Mouse (Mus musculus) heart, adult 2 months (tissue): Measurements from ENCODE around the gene Map1lc3b. TPM values are rescaled to one million over a fixed set of nuclear protein-coding genes. Genes with fewer than 3 reads are reported as not detected.
A peak's percentile ranks its signal among the peaks of the same experiment; 100 is the strongest.

ENCODE experiments used
- DNase-seq, 2 experiments: peaks; one replicate each; pipeline ENCODE4 v3.0.0; 2021
- H3K27ac ChIP-seq: fragments of 200-600 bp; 2 replicates; pipeline ENCODE4 v1.8.1; 2022
- H3K27me3 ChIP-seq: fragments of 200-500 bp; 2 replicates; pipeline ENCODE4 v1.6.1; 2012; ENCODE audit warnings: mild to moderate bottlenecking, low read length, inconsistent platforms, mixed read lengths; ENCODE audit not compliant: control insufficient read depth, insufficient read depth
- H3K36me3 ChIP-seq: fragments of 200-500 bp; 2 replicates; pipeline ENCODE4 v1.6.1; 2012; ENCODE audit warnings: low read length, inconsistent platforms; ENCODE audit not compliant: control insufficient read depth, insufficient read depth
- H3K4me1 ChIP-seq: fragments of 200-500 bp; 2 replicates; pipeline ENCODE4 v1.6.1; 2011; ENCODE audit warnings: low read length; ENCODE audit not compliant: control insufficient read depth, insufficient read depth
- H3K4me3 ChIP-seq: fragments of 200-600 bp; 2 replicates; pipeline ENCODE4 v1.8.1; 2022
- H3K79me2 ChIP-seq: fragments of 200-500 bp; replicated peaks from 2 replicates; pipeline ENCODE4 v1.6.1; 2012; ENCODE audit warnings: mild to moderate bottlenecking, inconsistent platforms, low read length, moderate library complexity, mixed read lengths; ENCODE audit not compliant: control insufficient read depth, insufficient read depth
- H3K9ac ChIP-seq: fragments of 200-500 bp; 2 replicates; pipeline ENCODE4 v1.6.1; 2012; ENCODE audit warnings: low read depth, mild to moderate bottlenecking, control low read depth, inconsistent platforms, low read length, mixed read lengths
- CTCF ChIP-seq: fragments of 200-600 bp; IDR thresholded peaks from 2 replicates; pipeline ENCODE4 v1.8.1; 2022; ENCODE audit warnings: antibody characterized with exemption, mild to moderate bottlenecking, moderate library complexity
- EP300 ChIP-seq: fragments of 200-500 bp; IDR thresholded peaks from 2 replicates; pipeline ENCODE4 v1.6.1; 2011; ENCODE audit warnings: low read depth, low read length, control low read depth; ENCODE audit not compliant: insufficient read depth
- POLR2A ChIP-seq: fragments of 200-500 bp; IDR thresholded peaks from 2 replicates; pipeline ENCODE4 v1.6.1; 2011; ENCODE audit warnings: mild to moderate bottlenecking, low read depth, low read length, control low read depth; ENCODE audit not compliant: insufficient read depth
- WGBS: fragments of 180-500 bp; shearing (Covaris S2); methylation state at CpG from one replicate; pipeline ENCODE4 v1.1.7; 2018; 5-methylcytosine and 5-hydroxymethylcytosine counted together
- intact Hi-C: fragments of 180-260 bp; cut with DNase I; formaldehyde crosslinking; loops from one replicate; pipeline ENCODE4 v1.15.1; 2025
- polyA plus RNA-seq: library from polyadenylated mRNA; depleted of rRNA; stranded (reverse); fragments of >200 nt; gene quantifications from 2 replicates; pipeline ENCODE4 v1.2.3, GENCODE M21; 2012
- total RNA-seq, 2 experiments: library from RNA; stranded (reverse); gene quantifications; 2 replicates each; pipeline ENCODE4 v1.2.3; 2021

Map1lc3b gene
- total and polyA plus RNA-seq, 3 experiments = 129 to 277 (median 235) TPM

DNA sequence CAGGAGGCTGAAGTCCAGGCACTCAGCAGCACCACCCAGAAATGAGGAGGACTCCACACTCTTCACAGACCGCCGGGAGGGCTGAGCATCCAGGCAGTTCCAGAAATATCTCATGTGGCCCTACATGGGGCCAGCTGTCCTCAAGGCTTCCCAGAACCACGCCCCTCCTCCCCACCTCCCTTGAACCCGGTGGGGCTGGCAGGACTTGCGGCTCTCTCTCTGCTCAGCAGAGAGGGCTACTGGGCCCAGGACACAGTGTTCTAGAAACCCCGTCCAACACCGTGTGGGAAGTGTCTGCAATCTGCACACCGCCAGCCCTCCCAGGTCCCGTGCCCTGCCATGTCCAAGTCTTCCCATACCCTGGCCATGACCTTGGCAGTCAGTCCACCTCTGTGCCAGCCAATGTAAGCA lies 27.2 kb upstream of the Map1lc3b start:
- H3K9ac ChIP-seq = peak overlapping the region; percentile 27; the same call in 1 of the 2 replicates
- H3K4me3 ChIP-seq = no peak overlapping the region
- DNase-seq = peak; percentile 82 to 91
- H3K27ac ChIP-seq = peak overlapping the region; percentile 88
- no peaks in the 10 kb centered on the region for H3K27me3 ChIP-seq
- H3K79me2 ChIP-seq = peaks cover 4% of the 10 kb centered on the region
- no peak for TF ChIP-seq CTCF
- TF ChIP-seq POLR2A = peak; percentile 57
- peak; percentile 99 for TF ChIP-seq EP300
- peaks cover 13% of the 10 kb centered on the region for H3K4me1 ChIP-seq
- H3K36me3 ChIP-seq = no peaks in the 10 kb centered on the region
- intact Hi-C loops = no loop called here
- 50% methylated on average over 9 of the region's 9 CpGs for WGBS

GRCm38 (mm10) chr8:121563701-121564100 lies 26.5 kb upstream of the Map1lc3b start:
- H3K9ac ChIP-seq = no peak overlapping the region
- no peak overlapping the region for H3K4me3 ChIP-seq
- H3K27me3 ChIP-seq = no peaks in the 10 kb centered on the region
- H3K36me3 ChIP-seq = no peaks in the 10 kb centered on the region
- H3K4me1 ChIP-seq = peaks cover 13% of the 10 kb centered on the region
- peaks cover 4% of the 10 kb centered on the region for H3K79me2 ChIP-seq
- H3K27ac ChIP-seq = peak overlapping the region; percentile 88
- TF ChIP-seq CTCF = no peak
- TF ChIP-seq POLR2A = no peak
- TF ChIP-seq EP300 = no peak
- DNase-seq = no peak
- intact Hi-C loops = no loop called here
- 57% methylated on average over 6 of the region's 6 CpGs for WGBS

DNA sequence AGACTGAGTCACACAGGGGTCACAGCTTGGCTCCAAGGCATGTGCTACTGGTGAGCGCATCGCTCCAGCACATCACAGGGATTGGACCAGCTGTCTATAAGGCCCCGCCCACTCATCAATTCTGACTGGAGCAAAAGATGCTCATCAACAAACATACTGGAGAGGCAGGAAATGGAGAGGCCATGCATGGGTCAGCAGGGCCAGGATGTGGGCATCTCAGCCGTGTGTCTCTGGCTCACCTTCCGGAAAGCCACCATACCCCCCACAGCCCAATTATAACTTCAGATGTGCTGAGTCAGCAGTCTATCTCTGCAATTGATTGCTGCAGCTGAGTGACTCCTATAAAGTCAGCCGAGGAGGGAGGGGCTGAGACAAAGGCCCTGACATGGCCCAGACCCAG lies 21.8 kb upstream of the Map1lc3b start:
- Histone ChIP-seq H3K4me1 (peaks cover 8% of the 10 kb centered on the region), H3K27ac (no peak overlapping the region), H3K27me3 (no peaks in the 10 kb centered on the region), H3K9ac (no peak overlapping the region), H3K4me3 (no peak overlapping the region), H3K36me3 (no peaks in the 10 kb centered on the region), H3K79me2 (peaks cover 2% of the 10 kb centered on the region)
- WGBS = 59% methylated on average over 6 of the region's 6 CpGs
- DNase-seq = no peak
- intact Hi-C loops = no loop called here
- TF ChIP-seq CTCF (no peak), POLR2A (no peak), EP300 (no peak)

DNA sequence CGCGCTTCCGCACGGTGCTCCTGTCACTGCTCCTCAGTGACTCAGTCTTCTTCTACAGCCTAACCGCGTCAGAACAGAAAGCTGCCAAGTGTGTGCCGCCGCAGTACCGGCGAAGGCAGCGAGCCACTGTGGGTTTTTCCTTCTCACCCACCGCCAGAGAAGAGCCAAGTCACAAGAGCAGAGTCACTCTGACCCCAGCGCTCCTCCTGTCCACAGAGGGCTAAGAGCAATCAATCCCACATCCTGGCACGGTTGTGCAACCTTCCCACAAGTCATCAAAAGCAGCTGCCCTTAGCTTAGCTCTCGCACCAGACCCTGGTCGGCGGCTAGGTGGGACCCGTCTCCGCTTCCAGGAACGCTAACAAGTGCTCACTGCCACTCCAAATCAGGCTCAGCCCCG lies 19.8 kb upstream of the Map1lc3b start:
- intact Hi-C loops = no loop called here
- TF ChIP-seq EP300 (0 out of 2 replicates have a peak, but pooled peaks have one; percentile 47), CTCF (no peak), POLR2A (0 out of 2 replicates have a peak, but pooled peaks have one; percentile 10)
- Histone ChIP-seq H3K79me2 (peaks cover 2% of the 10 kb centered on the region), H3K4me3 (no peak overlapping the region), H3K4me1 (peaks cover 13% of the 10 kb centered on the region), H3K27ac (peak overlapping the region; percentile 66), H3K9ac (peak overlapping the region; percentile 18), H3K27me3 (no peaks in the 10 kb centered on the region), H3K36me3 (no peaks in the 10 kb centered on the region)
- WGBS = 66% methylated on average over 21 of the region's 21 CpGs
- peak in 1 of 2 experiments; percentile 46 for DNase-seq

DNA sequence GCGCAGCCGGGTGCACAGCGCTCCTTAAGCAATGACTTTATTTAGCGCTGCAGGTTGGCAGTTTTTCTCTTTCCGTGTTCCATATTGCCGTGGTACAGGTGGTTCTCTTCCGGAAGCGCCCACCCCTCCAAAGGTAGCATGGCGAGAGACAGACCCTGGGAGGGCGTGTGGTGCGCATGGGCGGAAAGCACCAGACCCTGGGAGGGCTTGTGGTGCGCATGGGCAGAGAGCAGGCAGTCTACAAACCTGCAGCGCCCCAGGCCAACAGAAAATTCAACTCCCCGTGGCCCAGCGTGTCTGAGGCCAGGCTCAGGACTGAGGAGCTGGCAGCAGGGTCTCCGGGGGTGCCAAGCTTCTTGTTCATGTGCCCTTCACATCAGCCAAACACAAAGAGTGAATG lies 19.4 kb upstream of the Map1lc3b start:
- TF ChIP-seq EP300 = no peak
- no peak for TF ChIP-seq CTCF
- no peak for TF ChIP-seq POLR2A
- no peak overlapping the region for H3K9ac ChIP-seq
- intact Hi-C loops = no loop called here
- H3K4me1 ChIP-seq = peaks cover 14% of the 10 kb centered on the region
- no peaks in the 10 kb centered on the region for H3K36me3 ChIP-seq
- no peak for DNase-seq
- H3K79me2 ChIP-seq = peaks cover 2% of the 10 kb centered on the region
- no peaks in the 10 kb centered on the region for H3K27me3 ChIP-seq
- H3K27ac ChIP-seq = peak overlapping the region; percentile 66
- 74% methylated on average over 17 of the region's 17 CpGs for WGBS
- no peak overlapping the region for H3K4me3 ChIP-seq

GRCm38 (mm10) chr8:121572121-121572520 lies 18.0 kb upstream of the Map1lc3b start:
- intact Hi-C loops = no loop called here
- 72% methylated on average over 7 of the region's 7 CpGs for WGBS
- no peak overlapping the region for H3K9ac ChIP-seq

More at GRCm38 (mm10) chr8:121572121-121572520, 18.0 kb upstream of the Map1lc3b start:
- TF ChIP-seq POLR2A = no peak
- TF ChIP-seq CTCF = no peak
- TF ChIP-seq EP300 = no peak
- DNase-seq = no peak
- Histone ChIP-seq H3K27me3 (no peaks in the 10 kb centered on the region), H3K79me2 (peaks cover 2% of the 10 kb centered on the region), H3K4me1 (peaks cover 19% of the 10 kb centered on the region), H3K4me3 (no peak overlapping the region), H3K36me3 (no peaks in the 10 kb centered on the region), H3K27ac (peak overlapping the region; percentile 7)
